In genomic region chr4:155992241-155992905, GRCm38 (mm10) we compare ENCODE assay signal across 8 mouse cellular contexts. TPM values are rescaled to one million over a fixed set of nuclear protein-coding genes. Genes with fewer than 3 reads are reported as not detected.
A peak's percentile ranks its signal among the peaks of the same experiment; 100 is the strongest.
DNase-seq lines count a peak whose midpoint lies in the region; ATAC-seq and TF ChIP-seq lines count a peak whose summit lies in the region.

Gene B3galt6, minus strand, starts transcription at chr4:155992649.
Gene Sdf4, plus strand, starts transcription at chr4:155992872.

- intact Hi-C loops in heart, postnatal 10 days (cut with DNase I): no loop called here

- H3K36me3 ChIP-seq in liver, embryonic 16.5 days (ENCODE audit: control insufficient read depth, insufficient read depth): peaks cover 6% of the 10 kb centered on the region; the same call in 1 of the 2 replicates
- H3K36me3 ChIP-seq in neural tube, embryonic 12.5 days: peaks cover 17% of the 10 kb centered on the region
- peaks cover 2% of the 10 kb centered on the region; the same call in 1 of the 2 replicates for H3K36me3 ChIP-seq in stomach, postnatal 0 days (ENCODE audit: control insufficient read depth, insufficient read depth, low read length)

- peak within 1 kb of the TSS; percentile 98 for H3K27ac ChIP-seq in liver, embryonic 16.5 days (ENCODE audit: low read length)
- peak within 1 kb of the TSS; percentile 74 for H3K27ac ChIP-seq in neural tube, embryonic 12.5 days
- peak within 1 kb of the TSS; percentile 95 for H3K27ac ChIP-seq in stomach, postnatal 0 days (replicated peaks)

- H3K4me3 ChIP-seq in liver, embryonic 16.5 days (ENCODE audit: low read depth, low read length): peak within 1 kb of the TSS; percentile 85
- H3K4me3 ChIP-seq in neural tube, embryonic 12.5 days: peak within 1 kb of the TSS; percentile 81
- peak within 1 kb of the TSS; percentile 92 for H3K4me3 ChIP-seq in stomach, postnatal 0 days (ENCODE audit: low read depth, low read length)

- DNase-seq in CD4-positive helper T cell, adult 2 months (ENCODE audit: low read depth, low spot score): peak; percentile 93
- DNase-seq in adrenal gland, postnatal 36 days: peak; percentile 84 to 89
- DNase-seq in heart, postnatal 10 days: peak; percentile 90 to 92
- DNase-seq in large intestine, adult 2 months (ENCODE audit: low read depth, low spot score): peak; percentile 61
- DNase-seq in stomach, postnatal 0 days (ENCODE audit: low spot score): peak; percentile 91

- TF ChIP-seq EP300 in stomach, postnatal 0 days (optimal IDR thresholded peaks at IDR 0.05): no peak

- H3K4me1 ChIP-seq in liver, embryonic 16.5 days (ENCODE audit: control insufficient read depth, low read depth, low read length): peaks cover 54% of the 10 kb centered on the region
- peaks cover 24% of the 10 kb centered on the region for H3K4me1 ChIP-seq in neural tube, embryonic 12.5 days
- peaks cover 11% of the 10 kb centered on the region for H3K4me1 ChIP-seq in stomach, postnatal 0 days (replicated peaks; ENCODE audit: control insufficient read depth, insufficient read depth)

- peak; percentile 80 for ATAC-seq in erythroblast, adult 5-6 weeks (replicated peaks; ENCODE audit: low FRiP score, poor library complexity, severe bottlenecking)
- peak; percentile 81 for ATAC-seq in liver, embryonic 16.5 days (ENCODE audit: low read depth)
- peak; percentile 88 for ATAC-seq in neural tube, embryonic 12.5 days (ENCODE audit: low FRiP score, low read depth)
- peak; percentile 91 for ATAC-seq in stomach, postnatal 0 days (ENCODE audit: low FRiP score, low TSS enrichment)

- peak within 1 kb of the TSS; percentile 100 for H3K4me2 ChIP-seq in liver, embryonic 16.5 days (ENCODE audit: low read depth, low read length)
- H3K4me2 ChIP-seq in neural tube, embryonic 12.5 days (replicated peaks): peak within 1 kb of the TSS; percentile 99
- H3K4me2 ChIP-seq in stomach, postnatal 0 days (replicated peaks; ENCODE audit: low read depth): peak within 1 kb of the TSS; percentile 96

- no peaks in the 10 kb centered on the region for H3K27me3 ChIP-seq in liver, embryonic 16.5 days (ENCODE audit: control insufficient read depth, insufficient read depth, low read depth, low read length)
- no peaks in the 10 kb centered on the region for H3K27me3 ChIP-seq in neural tube, embryonic 12.5 days (replicated peaks)
- H3K27me3 ChIP-seq in stomach, postnatal 0 days (ENCODE audit: control insufficient read depth, insufficient read depth, low read length): no peaks in the 10 kb centered on the region

- WGBS in large intestine, adult 2 months: under 1% methylated on average over 99 of the region's 99 CpGs
- WGBS in liver, embryonic 16.5 days (ENCODE audit: insufficient replicate concordance): under 1% methylated on average over 99 of the region's 99 CpGs
- under 1% methylated on average over 99 of the region's 99 CpGs for WGBS in neural tube, embryonic 12.5 days
- WGBS in stomach, postnatal 0 days: under 1% methylated on average over 90 of the region's 99 CpGs

- H3K9ac ChIP-seq in liver, embryonic 16.5 days (ENCODE audit: low read depth, low read length): peak within 1 kb of the TSS; percentile 91
- H3K9ac ChIP-seq in neural tube, embryonic 12.5 days: peak within 1 kb of the TSS; percentile 83
- peak within 1 kb of the TSS; percentile 87 for H3K9ac ChIP-seq in stomach, postnatal 0 days (ENCODE audit: low read length)

- TF ChIP-seq CTCF in stomach, postnatal 0 days (IDR thresholded peaks at IDR 0.05; ENCODE audit: low read depth): peak; percentile 79

- no peaks in the 10 kb centered on the region for H3K9me3 ChIP-seq in liver, embryonic 16.5 days (replicated peaks; ENCODE audit: control insufficient read depth, low read length)
- H3K9me3 ChIP-seq in neural tube, embryonic 12.5 days: no peaks in the 10 kb centered on the region
- H3K9me3 ChIP-seq in stomach, postnatal 0 days (ENCODE audit: control insufficient read depth, low read length): no peaks in the 10 kb centered on the region

RNA-seq across cellular contexts. Expression of gene B3galt6, which starts in this region (rescaled TPM):
- total RNA-seq in adrenal gland, postnatal 36 days (2021): 1 to 10 TPM; 7.6 to 8.0 TPM
- total RNA-seq in erythroblast, adult 5-6 weeks (2015; ENCODE audit: low replicate concordance): 1.0 and 4.4 TPM in 2 replicates
- 1.2 and 1.4 TPM in 2 replicates for total RNA-seq in erythroblast, adult 5-6 weeks (2017; ENCODE audit: low replicate concordance)
- 1 to 10 TPM; 3.4 to 3.7 TPM for total RNA-seq in heart, postnatal 10 days (2021)
- polyA plus RNA-seq in large intestine, adult 2 months (2012; rRNA removed): 5.9 and 6.0 TPM in 2 replicates
- 3.3 and 3.6 TPM in 2 replicates for polyA plus RNA-seq in liver, embryonic 16.5 days (2015; fragmentation: Nextera tagmentation; extraction: Ambion mirVana)
- polyA plus RNA-seq in neural tube, embryonic 12.5 days (2016; fragmentation: Nextera tagmentation; extraction: Ambion mirVana): 20.2 and 20.6 TPM in 2 replicates
- polyA plus RNA-seq in stomach, postnatal 0 days (2015; fragmentation: Nextera tagmentation; extraction: Ambion mirVana): 9.0 and 9.4 TPM in 2 replicates

RNA-seq across cellular contexts. Expression of gene Sdf4, which starts in this region (rescaled TPM):
- 100 to 1,000 TPM; 266 to 276 TPM for total RNA-seq in adrenal gland, postnatal 36 days (2021)
- 11.1 and 16.7 TPM in 2 replicates for total RNA-seq in erythroblast, adult 5-6 weeks (2015; ENCODE audit: low replicate concordance)
- 101 and 127 TPM in 2 replicates for total RNA-seq in erythroblast, adult 5-6 weeks (2017; ENCODE audit: low replicate concordance)
- total RNA-seq in heart, postnatal 10 days (2021): 100 to 1,000 TPM; 105 to 108 TPM
- 77.4 and 77.7 TPM in 2 replicates for polyA plus RNA-seq in large intestine, adult 2 months (2012; rRNA removed)
- polyA plus RNA-seq in liver, embryonic 16.5 days (2015; fragmentation: Nextera tagmentation; extraction: Ambion mirVana): 73.2 and 78.7 TPM in 2 replicates
- polyA plus RNA-seq in neural tube, embryonic 12.5 days (2016; fragmentation: Nextera tagmentation; extraction: Ambion mirVana): 129 and 133 TPM in 2 replicates
- polyA plus RNA-seq in stomach, postnatal 0 days (2015; fragmentation: Nextera tagmentation; extraction: Ambion mirVana): 129 and 137 TPM in 2 replicates

Comparison
In these comparisons a context has a peak if more than half of its experiments do, and no peak if none do; other contexts are left out.
1. Peak in every context shown above with its lines: DNase-seq, ATAC-seq, H3K4me3 ChIP-seq and H3K27ac ChIP-seq.